Mouse (Mus musculus) CH12.LX (cell line): ENCODE data around the gene Ngef. TPM values are rescaled to one million over a fixed set of nuclear protein-coding genes. Genes with fewer than 3 reads are reported as not detected.

Experiments
- DNase-seq: peaks from one replicate; pipeline ENCODE4 v3.0.0-alpha.2; 2013; ENCODE audit errors: extremely low read depth
- H3K27ac ChIP-seq: 2 replicates; pipeline ENCODE4 v1.5.1; 2012; ENCODE audit warnings: low read depth, mild to moderate bottlenecking, control low read depth, moderate library complexity; ENCODE audit not compliant: insufficient read depth
- H3K27me3 ChIP-seq: replicated peaks from 2 replicates; pipeline ENCODE3; 2012; ENCODE audit warnings: inconsistent platforms
- H3K36me3 ChIP-seq, 2 experiments: replicated peaks in 1 of 2; 2 replicates each; pipeline versions ENCODE3 to v1.6.1; 2012; ENCODE audit warnings: inconsistent platforms in 1 of 2, low read length in 1 of 2, mild to moderate bottlenecking in 1 of 2, mixed read lengths in 1 of 2, moderate library complexity in 1 of 2; ENCODE audit not compliant: control insufficient read depth in 1 of 2, insufficient read depth in 1 of 2
- H3K4me1 ChIP-seq, 2 experiments: 2 replicates each; pipeline ENCODE4 v1.6.1; 2012; ENCODE audit warnings: inconsistent platforms in 1 of 2, moderate library complexity in 1 of 2; ENCODE audit not compliant: insufficient read depth in 2 of 2, control insufficient read depth in 1 of 2
- H3K4me2 ChIP-seq: 2 replicates; pipeline ENCODE4 v1.6.1; 2012; ENCODE audit warnings: low read depth, mild to moderate bottlenecking, control low read depth; ENCODE audit not compliant: poor library complexity, insufficient read depth, severe bottlenecking
- H3K4me3 ChIP-seq, 3 experiments: fragments of 150-350 bp in 1 of 3; sonication (generic) in 1 of 3; replicated peaks in 1 of 3; 2 replicates each; pipeline versions ENCODE3 to v1.5.1; 2011 to 2012; ENCODE audit warnings: low read depth in 2 of 3, low read length in 2 of 3, mild to moderate bottlenecking in 2 of 3, moderate library complexity in 2 of 3, control low read depth in 1 of 3, improper control_type of control experiment in 1 of 3, inconsistent platforms in 1 of 3, mixed read lengths in 1 of 3; ENCODE audit not compliant: poor library complexity in 1 of 3
- H3K79me2 ChIP-seq: replicated peaks from 2 replicates; pipeline ENCODE4 v1.6.1; 2012; ENCODE audit warnings: mild to moderate bottlenecking, moderate library complexity; ENCODE audit not compliant: control insufficient read depth, poor library complexity, insufficient read depth, severe bottlenecking; ENCODE audit errors: extremely low read depth
- H3K9ac ChIP-seq: 2 replicates; pipeline ENCODE4 v1.6.1; 2012; ENCODE audit warnings: low read depth, mild to moderate bottlenecking, control low read depth, moderate library complexity; ENCODE audit not compliant: insufficient read depth
- H3K9me3 ChIP-seq: replicated peaks from 2 replicates; pipeline ENCODE3; 2012; ENCODE audit warnings: low read length, inconsistent platforms, mixed read lengths
- BHLHE40 ChIP-seq: IDR thresholded peaks from 2 replicates; pipeline ENCODE4 v1.6.1; 2011; ENCODE audit warnings: mild to moderate bottlenecking, low read depth, low read length, improper control_type of control experiment
- CHD2 ChIP-seq: IDR thresholded peaks from 2 replicates; pipeline ENCODE4 v1.6.1; 2011; ENCODE audit warnings: low read length, improper control_type of control experiment
- E2F4 ChIP-seq: IDR thresholded peaks from 2 replicates; pipeline ENCODE4 v1.6.1; 2011; ENCODE audit warnings: low read depth, low read length, improper control_type of control experiment; ENCODE audit not compliant: insufficient replicate concordance
- ELF1 ChIP-seq: IDR thresholded peaks from 2 replicates; pipeline ENCODE4 v1.6.1; 2014; ENCODE audit warnings: low read depth, mild to moderate bottlenecking, inconsistent platforms, low read length, improper control_type of control experiment
- ETS1 ChIP-seq: conservative IDR thresholded peaks from 2 replicates; pipeline ENCODE4 v1.6.1; 2012; ENCODE audit warnings: low read depth, mild to moderate bottlenecking, inconsistent platforms, low read length, improper control_type of control experiment, moderate library complexity
- GABPA ChIP-seq: IDR thresholded peaks from 2 replicates; pipeline ENCODE4 v1.6.1; 2012; ENCODE audit warnings: low read depth, low read length, improper control_type of control experiment, inconsistent platforms; ENCODE audit not compliant: insufficient replicate concordance
- HCFC1 ChIP-seq: IDR thresholded peaks from 2 replicates; pipeline ENCODE4 v1.6.1; 2012; ENCODE audit warnings: low read depth, mild to moderate bottlenecking, inconsistent platforms, low read length, improper control_type of control experiment
- IRF4 ChIP-seq: IDR thresholded peaks from 2 replicates; pipeline ENCODE4 v1.6.1; 2014; ENCODE audit warnings: low read depth, mild to moderate bottlenecking, inconsistent platforms, low read length, improper control_type of control experiment
- JUN ChIP-seq: IDR thresholded peaks from 2 replicates; pipeline ENCODE4 v1.6.1; 2011; ENCODE audit warnings: low read depth, mild to moderate bottlenecking, low read length, improper control_type of control experiment, moderate library complexity; ENCODE audit not compliant: insufficient read depth
- JUND ChIP-seq: conservative IDR thresholded peaks from 2 replicates; pipeline ENCODE4 v1.6.1; 2011; ENCODE audit warnings: low read depth, low read length, improper control_type of control experiment
- MAFK ChIP-seq: IDR thresholded peaks from 2 replicates; pipeline ENCODE4 v1.6.1; 2011; ENCODE audit warnings: low read length, improper control_type of control experiment; ENCODE audit not compliant: insufficient replicate concordance
- MYC ChIP-seq: IDR thresholded peaks from 2 replicates; pipeline ENCODE4 v1.6.1; 2011; ENCODE audit warnings: low read depth, mild to moderate bottlenecking, improper control_type of control experiment, low read length
- NRF1 ChIP-seq: IDR thresholded peaks from 2 replicates; pipeline ENCODE4 v1.6.1; 2014; ENCODE audit warnings: low read depth, mild to moderate bottlenecking, inconsistent platforms, low read length, improper control_type of control experiment, moderate library complexity
- POLR2A ChIP-seq: IDR thresholded peaks from 2 replicates; pipeline ENCODE4 v1.6.1; 2011; ENCODE audit warnings: low read depth, mild to moderate bottlenecking, improper control_type of control experiment, low read length
- POLR2AphosphoS2 ChIP-seq: IDR thresholded peaks from 2 replicates; pipeline ENCODE4 v1.6.1; 2011; ENCODE audit warnings: low read depth, low read length, improper control_type of control experiment
- RAD21 ChIP-seq: IDR thresholded peaks from 2 replicates; pipeline ENCODE4 v1.6.1; 2011; ENCODE audit warnings: low read depth, mild to moderate bottlenecking, low read length, improper control_type of control experiment, moderate library complexity
- RCOR1 ChIP-seq: conservative IDR thresholded peaks from 2 replicates; pipeline ENCODE4 v1.6.1; 2012; ENCODE audit warnings: low read depth, mild to moderate bottlenecking, inconsistent platforms, low read length, improper control_type of control experiment
- TCF12 ChIP-seq: IDR thresholded peaks from 2 replicates; pipeline ENCODE4 v1.6.1; 2014; ENCODE audit warnings: low read depth, mild to moderate bottlenecking, inconsistent platforms, low read length, improper control_type of control experiment
- UBTF ChIP-seq: IDR thresholded peaks from 2 replicates; pipeline ENCODE4 v1.6.1; 2012; ENCODE audit warnings: low read depth, mild to moderate bottlenecking, inconsistent platforms, low read length, improper control_type of control experiment, moderate library complexity
- USF1 ChIP-seq: IDR thresholded peaks from 2 replicates; pipeline ENCODE4 v1.6.1; 2014; ENCODE audit warnings: low read depth, mild to moderate bottlenecking, inconsistent platforms, low read length, improper control_type of control experiment
- USF2 ChIP-seq: conservative IDR thresholded peaks from 2 replicates; pipeline ENCODE4 v1.6.1; 2011; ENCODE audit warnings: low read depth, low read length, improper control_type of control experiment
- ZNF384 ChIP-seq: IDR thresholded peaks from 2 replicates; pipeline ENCODE4 v1.6.1; 2012; ENCODE audit warnings: low read depth, low read length, improper control_type of control experiment, inconsistent platforms
- dilution Hi-C: fragments of 300-500 bp; cut with MboI; formaldehyde crosslinking; loops from 2 replicates; pipeline ENCODE4 v1.14.3; 2020; ENCODE audit warnings: low sequenced_read_pairs; ENCODE audit not compliant: extremely low pct_unique_long_range_greater_than_20kb, extremely low pct_ligation_motif_present
- in situ Hi-C: fragments of 300-500 bp; cut with MboI; formaldehyde crosslinking; loops from 3 replicates; pipeline ENCODE4 v1.14.3; 2019; ENCODE audit warnings: low sequenced_read_pairs, low pct_ligation_motif_present, low pct_unique_long_range_greater_than_20kb, mixed read lengths
- polyA plus RNA-seq: library from polyadenylated mRNA; unstranded; fragments of >175 nt; gene quantifications from 2 replicates; pipeline ENCODE4 v1.2.1, GENCODE M21; 2012; ENCODE audit warnings: low read depth; ENCODE audit not compliant: insufficient read length
- total RNA-seq, 2 experiments: library from RNA; depleted of rRNA; stranded (reverse); fragments of 300-350 nt in 1 of 2; fragments of >200 nt in 1 of 2; gene quantifications; 2 replicates each; pipeline ENCODE4 v1.2.3; 2012 to 2014

Ngef gene
- total and polyA plus RNA-seq, 3 experiments: not detected

DNA sequence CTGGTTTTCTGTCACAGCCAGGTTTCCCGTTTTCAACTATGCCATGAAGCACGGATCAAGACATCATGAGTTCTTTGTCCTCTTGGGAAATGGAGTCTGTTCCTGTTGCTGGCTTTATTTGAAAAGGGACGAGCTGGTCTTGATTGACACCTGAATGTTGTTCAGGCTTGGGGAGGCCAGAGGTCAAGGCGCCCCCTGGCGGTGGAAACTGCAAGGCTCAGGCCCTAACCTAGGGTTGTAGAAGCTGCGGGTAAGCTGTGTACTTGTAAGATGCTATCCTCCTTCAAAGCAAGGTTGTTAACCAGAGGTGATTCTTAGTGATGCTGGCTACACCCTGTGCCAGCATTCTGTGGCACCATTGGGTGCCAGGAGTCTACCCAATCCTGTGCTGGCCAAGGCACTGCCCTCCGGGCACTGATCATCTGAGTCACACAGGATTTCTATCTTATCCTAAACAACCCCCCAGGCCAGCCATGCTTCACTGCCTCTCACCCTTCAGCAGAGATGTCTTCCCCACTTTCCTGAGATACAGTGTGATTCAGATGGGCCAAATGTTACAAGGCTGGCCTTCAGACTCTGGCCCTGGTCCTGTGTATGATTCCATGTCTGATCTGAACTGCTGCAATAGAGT is 34.9 kb upstream of the Ngef start (continued):
- TF ChIP-seq TCF12 (no peak), UBTF (no peak), E2F4 (no peak), JUND (no peak), IRF4 (0 out of 2 replicates have a peak, but pooled peaks have one; percentile 39), RAD21 (peak; percentile 68), HCFC1 (0 out of 2 replicates have a peak, but pooled peaks have one; percentile 12), ETS1 (no peak), ELF1 (no peak), RCOR1 (no peak), USF2 (no peak), MAFK (no peak), JUN (no peak), CHD2 (no peak), POLR2A (no peak), GABPA (no peak), NRF1 (no peak), ZNF384 (no peak)

DNA sequence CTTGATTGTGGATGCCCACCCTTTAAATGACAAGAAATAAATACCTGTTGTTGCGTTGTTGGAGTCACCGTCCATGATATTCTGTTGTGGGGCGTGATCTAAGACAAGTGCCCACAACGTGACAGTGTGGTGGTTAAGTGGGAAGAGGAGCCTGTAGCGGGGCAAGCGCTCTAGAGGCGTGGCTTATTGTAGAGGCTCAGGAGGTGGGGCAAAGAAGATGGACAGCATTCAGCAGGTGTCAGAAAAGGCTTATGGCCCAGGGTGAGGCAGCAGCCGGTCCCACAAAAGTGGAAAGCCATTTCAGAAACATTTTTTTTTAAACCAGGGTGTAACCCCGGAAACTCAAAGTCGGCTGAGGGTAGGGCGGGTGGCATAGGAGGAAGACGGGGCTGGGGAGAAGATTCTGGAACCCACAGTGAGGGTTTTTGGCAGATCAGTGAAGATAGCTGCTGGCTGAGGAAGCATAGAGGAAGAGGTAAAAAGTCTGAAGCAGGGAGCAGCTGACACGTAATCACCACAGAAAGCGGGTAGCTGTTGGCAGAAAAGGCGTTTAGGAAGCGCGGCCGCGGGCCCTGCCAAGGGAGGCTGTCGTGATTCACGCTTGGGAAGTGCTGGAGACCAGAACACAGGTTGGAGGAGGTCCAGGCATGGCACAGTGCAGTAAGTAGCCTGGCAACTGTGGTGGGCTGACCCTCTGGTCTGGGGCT is 33.9 kb upstream of the Ngef start:
- TF ChIP-seq JUND: no peak
- TF ChIP-seq UBTF: no peak
- no peak for TF ChIP-seq POLR2AphosphoS2
- TF ChIP-seq USF1: no peak
- TF ChIP-seq POLR2A: no peak
- no peak for TF ChIP-seq RAD21
- TF ChIP-seq BHLHE40: no peak
- no peak for TF ChIP-seq MYC
- no peak for TF ChIP-seq ETS1
- TF ChIP-seq, all 38 proteins: peak for 0
- dilution Hi-C loops (no loop called here), in situ Hi-C loops (loop anchor here (10.0 kb wide), 1 partner anchor 147 kb away; the partner anchor contains the start of gene Atg16l1)
- Histone ChIP-seq H3K4me2 (no peak overlapping the region), H3K36me3 (no peaks in the 10 kb centered on the region), H3K4me3 (no peak overlapping the region), H3K9ac (no peak overlapping the region), H3K9me3 (no peaks in the 10 kb centered on the region), H3K27me3 (peaks cover 1% of the 10 kb centered on the region), H3K79me2 (no peaks in the 10 kb centered on the region), H3K4me1 (peaks cover 0 to 15% of the 10 kb centered on the region in 2 experiments; a peak in 2 of 4 replicates), H3K27ac (no peak overlapping the region)
- DNase-seq: no peak
